Mouse (Mus musculus) urinary bladder, postnatal 10 days (tissue): ENCODE results near the gene Nfix.

Experiments
- DNase-seq: peaks from one replicate; pipeline ENCODE4 v3.0.0; 2022; ENCODE audit warnings: low spot score

Gene Nfix

GRCm38 (mm10) chr8:84738266-84738665 lies 61.9 kb downstream of the Nfix start:
- no peak for DNase-seq

GRCm38 (mm10) chr8:84737608-84738007 lies 62.5 kb downstream of the Nfix start:
- DNase-seq: no peak

- no peak for DNase-seq
These were observed 63.6 kb downstream of the Nfix start for GRCm38 (mm10) chr8:84736521-84736920.

- no peak for DNase-seq
These were observed 64.5 kb downstream of the Nfix start for GRCm38 (mm10) chr8:84735597-84735996.

- no peak for DNase-seq
These were observed 65.5 kb downstream of the Nfix start for GRCm38 (mm10) chr8:84734680-84735079.

- DNase-seq: no peak
These were observed 66.2 kb downstream of the Nfix start for GRCm38 (mm10) chr8:84733959-84734358.

GRCm38 (mm10) chr8:84732996-84733395 lies 67.1 kb downstream of the Nfix start:
- DNase-seq: no peak

- no peak for DNase-seq
These were observed 67.6 kb downstream of the Nfix start for GRCm38 (mm10) chr8:84732545-84732944.

- no peak for DNase-seq
These were observed 68.6 kb downstream of the Nfix start for GRCm38 (mm10) chr8:84731371-84732177.

GRCm38 (mm10) chr8:84730541-84731370 lies 69.4 kb downstream of the Nfix start:
- DNase-seq: no peak

- no peak for DNase-seq
These were observed 70.2 kb downstream of the Nfix start for GRCm38 (mm10) chr8:84729921-84730362.

GRCm38 (mm10) chr8:84728474-84728873 lies 71.7 kb downstream of the Nfix start:
- no peak for DNase-seq

GRCm38 (mm10) chr8:84725941-84726259 lies 74.2 kb downstream of the Nfix start:
- no peak for DNase-seq

- no peak for DNase-seq
These were observed 74.8 kb downstream of the Nfix start for GRCm38 (mm10) chr8:84725246-84725940.

GRCm38 (mm10) chr8:84724683-84725082 lies 75.5 kb downstream of the Nfix start:
- DNase-seq: no peak

- DNase-seq: no peak
These were observed 76.6 kb downstream of the Nfix start for GRCm38 (mm10) chr8:84723571-84723900.

- no peak for DNase-seq
These were observed 77.1 kb downstream of the Nfix start, which contains the start of gene G430095P16Rik for GRCm38 (mm10) chr8:84722850-84723570. Gene G430095P16Rik (plus strand): TSS chr8:84723007.

GRCm38 (mm10) chr8:84722530-84722849 lies 77.7 kb downstream of the Nfix start:
- DNase-seq: no peak

- DNase-seq: no peak
These were observed 81.0 kb downstream of the Nfix start for GRCm38 (mm10) chr8:84718959-84719690.

GRCm38 (mm10) chr8:84718476-84718875 lies 81.7 kb downstream of the Nfix start:
- no peak for DNase-seq

- no peak for DNase-seq
These were observed 83.4 kb downstream of the Nfix start for GRCm38 (mm10) chr8:84716790-84717189.
